Mouse (Mus musculus) liver, embryonic 13.5 days (tissue): ENCODE measurements around the gene Samm50. TPM values are rescaled to one million over a fixed set of nuclear protein-coding genes. Genes with fewer than 3 reads are reported as not detected.

ENCODE experiments used
- ATAC-seq: fragments of 200-750 bp; cut with Nextera tagmentation; 2 replicates; pipeline ENCODE4 v1.8.0; 2017; ENCODE audit warnings: low read depth, mild to moderate bottlenecking, moderate number of reproducible peaks, moderate library complexity
- DNase-seq: peaks from one replicate; pipeline ENCODE4 v3.0.0; 2022
- H3K27ac ChIP-seq: fragments of 300-500 bp; sonication (generic); 2 replicates; pipeline ENCODE4 v1.5.1; 2015; ENCODE audit warnings: moderate library complexity, mild to moderate bottlenecking, inconsistent platforms
- H3K27me3 ChIP-seq: fragments of 300-500 bp; sonication (generic); 2 replicates; pipeline ENCODE4 v1.6.1; 2015; ENCODE audit warnings: mild to moderate bottlenecking, inconsistent platforms
- H3K36me3 ChIP-seq: fragments of 300-500 bp; sonication (generic); 2 replicates; pipeline ENCODE4 v1.6.1; 2015; ENCODE audit warnings: mild to moderate bottlenecking, inconsistent platforms
- H3K4me1 ChIP-seq: fragments of 300-500 bp; sonication (generic); replicated peaks from 2 replicates; pipeline ENCODE4 v1.6.1; 2015; ENCODE audit warnings: inconsistent platforms
- H3K4me2 ChIP-seq: fragments of 300-500 bp; sonication (generic); 2 replicates; pipeline ENCODE4 v1.6.1; 2015; ENCODE audit warnings: inconsistent platforms, mild to moderate bottlenecking, moderate library complexity
- H3K4me3 ChIP-seq: fragments of 300-500 bp; sonication (generic); replicated peaks from 2 replicates; pipeline ENCODE4 v1.5.1; 2015; ENCODE audit warnings: mild to moderate bottlenecking, inconsistent platforms
- H3K9ac ChIP-seq: fragments of 300-500 bp; sonication (generic); 2 replicates; pipeline ENCODE4 v1.6.1; 2015; ENCODE audit warnings: mild to moderate bottlenecking, inconsistent platforms
- H3K9me3 ChIP-seq: fragments of 300-500 bp; sonication (generic); replicated peaks from 2 replicates; pipeline ENCODE4 v1.6.1; 2016; ENCODE audit warnings: inconsistent platforms
- WGBS: fragments of 180-500 bp; shearing (Covaris S2); methylation state at CpG from one replicate; pipeline ENCODE4 v1.1.7; 2015; ENCODE audit not compliant: insufficient replicate concordance; 5-methylcytosine and 5-hydroxymethylcytosine counted together
- microRNA-seq: library from miRNA; unstranded; fragments of <30 nt; microRNA quantifications from one replicate; pipeline ENCODE4, GENCODE M21; 2016
- polyA plus RNA-seq: library from polyadenylated mRNA; unstranded; fragments of >200 nt; fragmentation: Nextera tagmentation; extraction: Ambion mirVana; gene quantifications from 2 replicates; pipeline ENCODE4 v1.2.1, GENCODE M21; 2015

Gene Samm50
- polyA plus RNA-seq, 1 experiment from 2014 or later, result 98.0 TPM

- WGBS, result 75% methylated on average over 9 of the region's 9 CpGs
- no peak overlapping the region for H3K27ac ChIP-seq
- H3K9me3 ChIP-seq, result no peaks in the 10 kb centered on the region
- H3K9ac ChIP-seq, result no peak overlapping the region
- H3K36me3 ChIP-seq, result no peaks in the 10 kb centered on the region
- H3K4me2 ChIP-seq, result 0 out of 2 replicates have a peak overlapping the region, but pooled peaks have one; percentile 4
- H3K4me3 ChIP-seq, result no peak overlapping the region
- no peak for DNase-seq
- peaks cover 39% of the 10 kb centered on the region for H3K4me1 ChIP-seq
- no peaks in the 10 kb centered on the region for H3K27me3 ChIP-seq
- ATAC-seq, result no peak
These were observed 66.7 kb downstream of the Samm50 start for GRCm38 (mm10) chr15:84258602-84259355.

- Histone ChIP-seq H3K27ac (no peak overlapping the region), H3K36me3 (no peaks in the 10 kb centered on the region), H3K4me3 (no peak overlapping the region), H3K4me2 (no peak overlapping the region), H3K9me3 (no peaks in the 10 kb centered on the region), H3K4me1 (peaks cover 45% of the 10 kb centered on the region), H3K9ac (peak overlapping the region; percentile 6; the same call in 1 of the 2 replicates), H3K27me3 (no peaks in the 10 kb centered on the region)
- 36% methylated on average over 22 of the region's 22 CpGs for WGBS
- no peak for ATAC-seq
- peak; percentile 52 for DNase-seq
These were observed 68.2 kb downstream of the Samm50 start for GRCm38 (mm10) chr15:84260123-84260822.

GRCm38 (mm10) chr15:84262630-84263029 is 70.6 kb downstream of the Samm50 start:
- ATAC-seq, result no peak

GRCm38 (mm10) chr15:84263573-84263972 is 71.5 kb downstream of the Samm50 start:
- DNase-seq (no peak), ATAC-seq (peak; percentile 46)
- no peaks in the 10 kb centered on the region for H3K9me3 ChIP-seq
- H3K36me3 ChIP-seq, result no peaks in the 10 kb centered on the region
- no peak overlapping the region for H3K4me2 ChIP-seq
- no peak overlapping the region for H3K9ac ChIP-seq
- H3K4me3 ChIP-seq, result no peak overlapping the region
- H3K4me1 ChIP-seq, result peaks cover 26% of the 10 kb centered on the region
- 11% methylated on average over 2 of the region's 2 CpGs for WGBS
- no peaks in the 10 kb centered on the region for H3K27me3 ChIP-seq
- no peak overlapping the region for H3K27ac ChIP-seq

More at GRCm38 (mm10) chr15:84262630-84263029, 70.6 kb downstream of the Samm50 start:
- Histone ChIP-seq H3K36me3 (no peaks in the 10 kb centered on the region), H3K27ac (no peak overlapping the region), H3K4me1 (peaks cover 26% of the 10 kb centered on the region), H3K4me2 (no peak overlapping the region), H3K4me3 (no peak overlapping the region), H3K9me3 (no peaks in the 10 kb centered on the region), H3K27me3 (no peaks in the 10 kb centered on the region), H3K9ac (no peak overlapping the region)
- 87% methylated on average over 6 of the region's 6 CpGs for WGBS
- no peak for DNase-seq

GRCm38 (mm10) chr15:84265141-84265540 is 73.1 kb downstream of the Samm50 start:
- no peak overlapping the region for H3K9ac ChIP-seq
- no peak overlapping the region for H3K4me2 ChIP-seq
- WGBS, result 73% methylated on average over 11 of the region's 11 CpGs
- H3K27me3 ChIP-seq, result no peaks in the 10 kb centered on the region
- DNase-seq (no peak), ATAC-seq (no peak)
- no peaks in the 10 kb centered on the region for H3K36me3 ChIP-seq
- H3K27ac ChIP-seq, result no peak overlapping the region
- peaks cover 20% of the 10 kb centered on the region for H3K4me1 ChIP-seq
- H3K4me3 ChIP-seq, result no peak overlapping the region
- no peaks in the 10 kb centered on the region for H3K9me3 ChIP-seq

GRCm38 (mm10) chr15:84266290-84266689 is 74.2 kb downstream of the Samm50 start:
- Histone ChIP-seq H3K4me2 (no peak overlapping the region), H3K4me3 (no peak overlapping the region), H3K4me1 (peaks cover 15% of the 10 kb centered on the region), H3K9ac (no peak overlapping the region), H3K27ac (no peak overlapping the region), H3K9me3 (no peaks in the 10 kb centered on the region), H3K36me3 (no peaks in the 10 kb centered on the region), H3K27me3 (no peaks in the 10 kb centered on the region)
- DNase-seq (no peak), ATAC-seq (no peak)
- 71% methylated on average over 4 of the region's 4 CpGs for WGBS

Small RNA genes within 50 kb of the gene (microRNA-seq; reads per million reads assigned to microRNA genes)
- gene Mir6392, result not detected

Other genes starting within 250 kb of the Samm50 start
- not detected in 2 replicates for gene Efcab6, start 126.9 kb upstream of the Samm50 start, polyA plus RNA-seq
- 0.12 and 0.24 TPM in 2 replicates for gene Sult4a1, start 86.5 kb upstream of the Samm50 start, polyA plus RNA-seq
- gene Pnpla5, start 69.1 kb upstream of the Samm50 start, polyA plus RNA-seq, result not detected in 2 replicates
- 1.2 and 1.4 TPM in 2 replicates for gene Pnpla3, start 24.4 kb upstream of the Samm50 start, polyA plus RNA-seq
- gene Parvb, start 39.8 kb downstream of the Samm50 start, polyA plus RNA-seq, result 6.7 and 8.1 TPM in 2 replicates
- gene Parvg, start 131.8 kb downstream of the Samm50 start, polyA plus RNA-seq, result 9.4 and 9.8 TPM in 2 replicates